Mouse (Mus musculus) kidney, adult 2 months (tissue): ENCODE results near the gene Slc26a9.

Experiments
- CTCF ChIP-seq: fragments of 200-500 bp; conservative IDR thresholded peaks from 2 replicates; pipeline ENCODE4 v1.5.1; 2011; ENCODE audit warnings: low read depth, mild to moderate bottlenecking, control low read depth, low read length, moderate library complexity, mixed read lengths; ENCODE audit not compliant: insufficient read depth, insufficient read length
- POLR2A ChIP-seq: fragments of 200-500 bp; IDR thresholded peaks from one replicate; pipeline ENCODE4 v1.6.1; 2011; ENCODE audit warnings: low read depth, low read length, control low read depth

- TF ChIP-seq POLR2A (no peak), CTCF (no peak)
Observed at GRCm38 (mm10) chr1:131747761-131748160, 3.9 kb downstream of the Slc26a9 start.
